Mouse (Mus musculus) myocyte (in vitro differentiated cells): Measurements from ENCODE around the gene Psenen. TPM values are rescaled to one million over a fixed set of nuclear protein-coding genes. Genes with fewer than 3 reads are reported as not detected.

Experiments
- H3K27me3 ChIP-seq: one replicate; pipeline ENCODE4 v1.6.1; 2011; ENCODE audit not compliant: control insufficient read depth, insufficient read depth, insufficient read length
- H3K36me3 ChIP-seq: one replicate; pipeline ENCODE4 v1.6.1; 2011; ENCODE audit not compliant: control insufficient read depth, insufficient read depth
- H3K4me2 ChIP-seq: one replicate; pipeline ENCODE4 v1.6.1; 2011; ENCODE audit warnings: low read depth, control low read depth
- H3K4me3 ChIP-seq: one replicate; pipeline ENCODE4 v1.5.1; 2011; ENCODE audit warnings: mild to moderate bottlenecking, control low read depth, moderate library complexity
- H3K79me2 ChIP-seq: one replicate; pipeline ENCODE4 v1.6.1; 2011; ENCODE audit not compliant: control insufficient read depth, insufficient read depth
- H3ac ChIP-seq: one replicate; pipeline ENCODE4 v1.6.1; 2011; ENCODE audit not compliant: control insufficient read depth, insufficient read length
- CEBPB ChIP-seq: IDR thresholded peaks from 2 replicates; pipeline ENCODE4 v1.6.1; 2011; ENCODE audit warnings: mild to moderate bottlenecking, moderate library complexity; ENCODE audit not compliant: poor library complexity, insufficient read depth, severe bottlenecking
- E2F4 ChIP-seq: IDR thresholded peaks from one replicate; pipeline ENCODE4 v1.6.1; 2011; ENCODE audit warnings: mild to moderate bottlenecking, control low read depth, moderate library complexity; ENCODE audit not compliant: insufficient read depth
- MAX ChIP-seq: IDR thresholded peaks from one replicate; pipeline ENCODE4 v1.6.1; 2011; ENCODE audit warnings: low read depth, mild to moderate bottlenecking, control low read depth
- MYOD1 ChIP-seq, 3 experiments: IDR thresholded peaks; one replicate each; pipeline ENCODE4 v1.6.1; 2011; ENCODE audit warnings: control low read depth in 2 of 3, low read depth in 2 of 3, mild to moderate bottlenecking in 2 of 3, moderate library complexity in 1 of 3; ENCODE audit not compliant: insufficient read length in 2 of 3, control insufficient read depth in 1 of 3
- MYOG ChIP-seq, 3 experiments: IDR thresholded peaks; one replicate each; pipeline ENCODE4 v1.6.1; 2011; ENCODE audit warnings: control low read depth in 2 of 3, low read depth in 2 of 3, mild to moderate bottlenecking in 2 of 3; ENCODE audit not compliant: insufficient read length in 2 of 3, control insufficient read depth in 1 of 3, insufficient read depth in 1 of 3
- POLR2A ChIP-seq: IDR thresholded peaks from one replicate; pipeline ENCODE4 v1.6.1; 2011; ENCODE audit warnings: low read depth, mild to moderate bottlenecking, control low read depth, moderate library complexity; ENCODE audit not compliant: insufficient read length
- POLR2AphosphoS2 ChIP-seq: IDR thresholded peaks from one replicate; pipeline ENCODE4 v1.6.1; 2011; ENCODE audit warnings: low read depth, control low read depth; ENCODE audit not compliant: insufficient read length
- REST ChIP-seq: IDR thresholded peaks from one replicate; pipeline ENCODE4 v1.6.1; 2011; ENCODE audit warnings: mild to moderate bottlenecking, control low read depth, moderate library complexity; ENCODE audit not compliant: insufficient read depth, insufficient read length
- SRF ChIP-seq: IDR thresholded peaks from one replicate; pipeline ENCODE4 v1.6.1; 2011; ENCODE audit warnings: low read depth; ENCODE audit not compliant: control insufficient read depth, insufficient read length
- TCF12 ChIP-seq: IDR thresholded peaks from one replicate; pipeline ENCODE4 v1.6.1; 2011; ENCODE audit warnings: mild to moderate bottlenecking, control low read depth; ENCODE audit not compliant: poor library complexity, insufficient read depth, severe bottlenecking
- TCF3 ChIP-seq: IDR thresholded peaks from one replicate; pipeline ENCODE4 v1.6.1; 2011; ENCODE audit warnings: low read depth, control low read depth; ENCODE audit not compliant: insufficient read length
- USF1 ChIP-seq: IDR thresholded peaks from one replicate; pipeline ENCODE4 v1.6.1; 2011; ENCODE audit warnings: low read depth, mild to moderate bottlenecking, control low read depth, moderate library complexity
- polyA plus RNA-seq: library from polyadenylated mRNA; unstranded; fragments of >200 nt; fragmentation: generic; extraction: Trizol; gene quantifications from one replicate; pipeline ENCODE4 v1.2.1, GENCODE M21; 2012; ENCODE audit warnings: missing spikeins

Psenen gene
- polyA plus RNA-seq, 1 experiment: 169 TPM

DNA sequence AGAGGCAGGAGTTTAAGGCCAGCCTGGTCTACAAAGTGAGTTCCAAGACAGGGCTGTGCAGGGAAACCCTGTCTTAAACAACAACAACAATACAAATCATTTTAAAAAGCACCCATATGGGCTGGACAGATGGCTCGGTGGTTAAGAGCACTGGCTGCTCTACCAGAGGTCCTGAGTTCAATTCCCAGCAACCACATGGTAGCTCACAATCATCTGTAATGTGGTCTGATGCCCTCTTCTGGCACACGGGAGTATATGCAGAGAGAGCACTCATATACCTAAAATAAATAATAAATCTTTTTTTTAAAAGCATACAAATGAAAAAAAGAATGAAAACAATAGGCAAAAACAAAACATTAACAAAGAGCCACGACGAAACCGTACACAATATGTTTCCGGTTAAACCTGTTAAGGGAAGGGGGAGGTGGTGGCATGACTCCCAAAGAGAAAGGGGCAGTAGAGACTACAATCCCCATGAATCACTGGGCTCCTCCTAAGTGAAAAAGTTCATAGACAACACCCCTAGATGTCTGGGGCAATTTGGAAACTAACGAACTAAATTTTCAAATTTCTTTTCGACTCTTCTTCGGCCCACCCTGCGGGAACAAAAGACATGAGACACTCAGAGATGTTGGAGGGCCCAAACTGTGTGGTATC lies 11.9 kb downstream of the Psenen start:
- Histone ChIP-seq H3K4me3 (peak overlapping the region; percentile 68), H3ac (peak overlapping the region; percentile 8), H3K79me2 (no peaks in the 10 kb centered on the region), H3K36me3 (peaks cover 14% of the 10 kb centered on the region), H3K4me2 (peak overlapping the region; percentile 55), H3K27me3 (no peaks in the 10 kb centered on the region)
- TF ChIP-seq MYOG (IDR thresholded peaks at IDR 0.05; ENCODE audit: control insufficient read depth in 1 of 3, insufficient read depth in 1 of 3, insufficient read length in 2 of 3, low read depth in 2 of 3): no peak
- no peak for TF ChIP-seq TCF3
- peak; percentile 68 for TF ChIP-seq SRF

- Histone ChIP-seq H3K36me3 (peaks cover 10% of the 10 kb centered on the region), H3K4me3 (no peak overlapping the region), H3K79me2 (no peaks in the 10 kb centered on the region), H3ac (no peak overlapping the region), H3K4me2 (no peak overlapping the region), H3K27me3 (no peaks in the 10 kb centered on the region)
- TF ChIP-seq USF1 (no peak), TCF3 (no peak), MAX (no peak), CEBPB (no peak), SRF (no peak), MYOD1 (IDR thresholded peaks at IDR 0.05; ENCODE audit: control insufficient read depth in 1 of 3, insufficient read length in 2 of 3, low read depth in 2 of 3) (no peak), REST (no peak), E2F4 (no peak), POLR2A (no peak), POLR2AphosphoS2 (no peak), MYOG (IDR thresholded peaks at IDR 0.05; ENCODE audit: control insufficient read depth in 1 of 3, insufficient read depth in 1 of 3, insufficient read length in 2 of 3, low read depth in 2 of 3) (no peak), TCF12 (no peak)
Measured at GRCm38 (mm10) chr7:30550603-30551002, 12.8 kb downstream of the Psenen start.

GRCm38 (mm10) chr7:30549880-30550279 lies 13.5 kb downstream of the Psenen start:
- Histone ChIP-seq H3K27me3 (no peaks in the 10 kb centered on the region), H3ac (no peak overlapping the region), H3K79me2 (no peaks in the 10 kb centered on the region), H3K36me3 (peaks cover 7% of the 10 kb centered on the region), H3K4me2 (no peak overlapping the region), H3K4me3 (no peak overlapping the region)
- TF ChIP-seq POLR2AphosphoS2 (no peak), SRF (no peak), MYOD1 (IDR thresholded peaks at IDR 0.05; ENCODE audit: control insufficient read depth in 1 of 3, insufficient read length in 2 of 3, low read depth in 2 of 3) (no peak), CEBPB (no peak), REST (no peak), MAX (no peak)

DNA sequence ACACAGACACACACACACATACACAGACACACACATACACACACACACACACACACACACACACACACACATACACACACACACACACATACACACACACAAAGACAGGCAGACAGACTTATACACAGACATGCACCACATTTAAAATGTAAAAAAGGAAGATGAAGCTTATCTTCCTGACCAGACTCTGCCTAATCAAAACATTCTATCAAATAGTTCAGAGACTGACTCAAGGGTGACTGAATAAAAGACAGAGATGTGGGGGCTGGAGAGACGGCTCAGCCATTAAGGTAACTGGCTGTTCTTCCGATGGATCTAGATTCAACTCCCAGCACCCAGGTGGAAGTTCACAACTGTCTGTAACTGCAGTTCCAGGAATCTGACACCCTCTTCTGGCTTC lies 19.1 kb downstream of the Psenen start:
- Histone ChIP-seq H3K79me2 (no peaks in the 10 kb centered on the region), H3K36me3 (peaks cover 7% of the 10 kb centered on the region), H3K4me3 (no peak overlapping the region), H3ac (no peak overlapping the region), H3K27me3 (no peaks in the 10 kb centered on the region), H3K4me2 (no peak overlapping the region)
- TF ChIP-seq TCF12: no peak
- TF ChIP-seq MYOG (IDR thresholded peaks at IDR 0.05; ENCODE audit: control insufficient read depth in 1 of 3, insufficient read depth in 1 of 3, insufficient read length in 2 of 3, low read depth in 2 of 3): no peak
- no peak for TF ChIP-seq POLR2A
- no peak for TF ChIP-seq CEBPB
- no peak for TF ChIP-seq REST
- TF ChIP-seq E2F4: no peak
- TF ChIP-seq TCF3: no peak
- no peak for TF ChIP-seq SRF
- no peak for TF ChIP-seq POLR2AphosphoS2
- TF ChIP-seq USF1: no peak
- no peak for TF ChIP-seq MYOD1 (IDR thresholded peaks at IDR 0.05; ENCODE audit: control insufficient read depth in 1 of 3, insufficient read length in 2 of 3, low read depth in 2 of 3)
- TF ChIP-seq MAX: no peak

DNA sequence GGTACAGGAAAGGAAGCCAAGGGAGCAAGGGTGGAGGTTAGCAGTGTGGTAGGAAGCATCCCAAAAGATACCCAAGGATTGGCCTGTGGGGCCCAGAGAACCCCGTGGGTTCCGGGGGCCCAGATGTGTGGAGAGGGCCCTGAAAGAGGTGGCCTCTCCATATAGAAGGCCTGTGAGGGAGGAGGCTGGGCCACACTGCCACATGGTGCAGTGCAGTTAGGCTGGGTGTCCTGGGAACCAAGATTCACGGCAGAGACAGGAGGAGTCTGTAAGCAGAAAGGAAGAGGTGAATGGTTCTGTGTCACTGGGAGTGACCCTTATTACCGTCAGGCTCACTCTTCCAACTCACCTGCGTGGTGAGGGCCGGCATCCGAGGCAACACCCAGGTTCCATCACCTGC lies 22.9 kb downstream of the Psenen start:
- H3ac ChIP-seq: no peak overlapping the region
- H3K4me2 ChIP-seq: no peak overlapping the region
- no peaks in the 10 kb centered on the region for H3K79me2 ChIP-seq
- TF ChIP-seq POLR2A (no peak), E2F4 (no peak), USF1 (no peak), TCF3 (no peak), MAX (no peak), SRF (no peak), CEBPB (no peak), POLR2AphosphoS2 (no peak), REST (no peak), MYOG (IDR thresholded peaks at IDR 0.05; ENCODE audit: control insufficient read depth in 1 of 3, insufficient read depth in 1 of 3, insufficient read length in 2 of 3, low read depth in 2 of 3) (no peak)
- H3K4me3 ChIP-seq: no peak overlapping the region
- H3K27me3 ChIP-seq: no peaks in the 10 kb centered on the region
- no peaks in the 10 kb centered on the region for H3K36me3 ChIP-seq
